Mouse (Mus musculus) left cerebral cortex, adult 11 months (tissue): ENCODE measurements around the gene Fgf15.
"Not testable (repeated sequence)": the region's sequence is repeated elsewhere in the genome, so short reads cannot be mapped to it uniquely, and the experiment has no call there.

Experiments used
- DNase-seq: peaks from one replicate; pipeline ENCODE4 v3.0.0; 2022; ENCODE audit warnings: low spot score

The Fgf15 gene

DNA sequence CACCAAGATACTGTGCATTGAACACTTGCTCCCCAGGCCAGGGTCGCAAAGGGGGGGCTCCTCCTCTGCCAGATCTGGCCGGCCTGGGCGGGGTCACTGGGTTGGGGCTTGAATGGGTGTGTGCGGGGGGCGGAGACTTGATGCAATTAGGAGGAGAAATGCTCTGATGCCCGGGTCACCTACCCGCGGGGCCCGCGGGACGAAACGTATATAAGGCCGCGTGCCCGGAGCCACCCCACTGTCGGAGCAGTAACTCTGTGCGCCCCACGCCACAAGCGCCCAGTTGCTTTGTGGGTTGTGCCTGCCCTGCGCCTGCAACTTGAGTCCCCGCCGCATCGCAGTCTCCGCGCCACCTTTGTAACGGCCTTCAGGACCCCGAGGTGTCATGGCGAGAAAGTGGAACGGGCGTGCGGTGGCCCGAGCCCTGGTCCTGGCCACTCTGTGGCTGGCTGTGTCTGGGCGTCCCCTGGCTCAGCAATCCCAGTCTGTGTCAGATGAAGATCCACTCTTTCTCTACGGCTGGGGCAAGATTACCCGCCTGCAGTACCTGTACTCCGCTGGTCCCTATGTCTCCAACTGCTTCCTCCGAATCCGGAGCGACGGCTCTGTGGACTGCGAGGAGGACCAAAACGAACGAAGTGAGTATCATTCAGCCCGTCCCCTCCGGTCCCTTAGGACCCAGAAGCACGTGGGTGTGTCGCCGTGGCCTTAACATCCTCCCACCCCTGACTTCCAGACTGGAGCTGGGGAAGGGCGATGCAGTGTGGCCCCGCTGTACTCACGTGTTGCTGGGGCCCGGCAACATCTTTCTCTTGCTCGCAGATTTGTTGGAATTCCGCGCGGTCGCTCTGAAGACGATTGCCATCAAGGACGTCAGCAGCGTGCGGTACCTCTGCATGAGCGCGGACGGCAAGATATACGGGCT is at the start of gene Fgf15:
TSS of gene Fgf15 (plus strand) at position 238 of the 925 bp plus-strand sequence.
- no peak for DNase-seq

DNA sequence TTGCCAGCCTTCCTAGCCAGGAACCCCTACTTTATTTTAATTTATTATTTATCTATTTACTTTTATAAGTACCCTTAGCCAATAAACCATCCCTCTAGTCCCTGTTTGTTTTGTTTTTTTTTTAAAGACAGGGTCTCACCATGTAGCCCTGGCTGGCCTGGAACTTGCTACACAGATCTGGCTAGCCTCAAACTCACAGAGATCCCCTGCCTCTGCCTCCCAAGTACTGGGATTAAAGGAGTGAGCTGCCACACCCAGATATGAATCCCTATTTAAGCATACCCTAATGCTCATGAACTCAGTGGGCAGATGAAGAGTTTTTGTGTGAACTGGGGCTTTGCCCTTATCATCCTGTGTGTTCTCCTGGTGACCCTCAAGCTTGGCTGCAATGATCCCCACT is 49.3 kb upstream of the Fgf15 start, which contains the start of gene Fgf4:
TSS of gene Fgf4 (plus strand) at position 301 of the 400 bp plus-strand sequence.
- DNase-seq, result no peak

DNA sequence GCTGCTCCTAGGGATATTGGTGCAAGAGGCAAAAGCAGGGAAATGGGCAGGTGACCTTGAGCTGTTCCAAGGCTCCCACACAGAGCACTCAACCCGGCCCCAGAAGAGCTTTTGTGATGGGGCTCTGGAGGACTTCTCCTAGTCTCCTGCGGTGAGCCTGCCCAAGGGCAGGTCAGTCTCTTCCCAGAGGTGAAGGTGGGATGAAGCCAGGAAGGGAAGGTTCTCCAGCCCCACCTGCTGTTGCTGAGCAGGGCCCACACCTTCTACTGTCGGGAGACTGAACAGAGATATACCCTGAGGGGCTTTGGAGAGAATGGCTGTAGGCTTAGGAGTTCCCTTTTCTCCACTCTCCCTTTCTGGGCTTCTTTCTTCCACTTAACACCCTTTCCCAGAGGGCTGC is 45.0 kb upstream of the Fgf15 start:
- DNase-seq, result no peak

DNA sequence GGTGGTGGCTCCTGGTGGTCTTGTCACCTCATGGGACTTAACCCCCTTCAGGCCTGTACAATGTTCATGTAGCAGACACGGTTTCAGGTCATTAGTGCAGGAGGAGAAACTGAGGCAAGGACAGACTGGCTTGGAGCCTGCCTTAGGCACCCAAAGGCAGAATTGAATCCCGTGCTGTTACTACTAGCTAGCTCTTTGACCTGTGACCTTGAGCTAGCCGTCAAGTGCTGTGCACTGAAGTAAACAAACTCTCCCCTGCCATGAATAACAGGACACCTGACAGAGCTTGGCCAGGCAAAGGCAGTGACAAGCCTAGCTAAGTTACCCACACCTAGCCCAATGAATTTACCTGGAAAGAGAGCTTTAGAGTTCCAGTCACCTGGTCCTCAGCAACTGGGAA is 41.4 kb upstream of the Fgf15 start:
- no peak for DNase-seq

DNA sequence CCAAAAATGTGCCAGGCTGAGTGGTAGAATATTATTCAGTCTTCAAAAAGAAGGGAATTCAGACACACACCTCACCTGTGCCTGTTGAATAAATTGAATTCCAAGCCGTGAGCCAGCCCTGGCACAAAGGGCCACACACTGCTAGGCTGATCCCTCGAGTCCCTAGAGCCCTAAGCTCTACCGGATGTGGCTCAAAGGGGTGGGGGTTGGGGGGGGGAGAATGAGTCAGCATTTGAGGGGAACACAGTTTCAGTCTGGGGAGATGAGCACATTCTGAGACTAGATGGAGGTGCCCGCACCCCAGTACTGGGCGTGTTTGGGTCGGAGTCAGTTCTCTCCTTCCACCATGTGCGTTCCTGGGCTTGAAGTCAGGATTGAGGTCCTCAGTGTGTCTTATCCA is 39.2 kb upstream of the Fgf15 start:
- DNase-seq, result no peak

DNA sequence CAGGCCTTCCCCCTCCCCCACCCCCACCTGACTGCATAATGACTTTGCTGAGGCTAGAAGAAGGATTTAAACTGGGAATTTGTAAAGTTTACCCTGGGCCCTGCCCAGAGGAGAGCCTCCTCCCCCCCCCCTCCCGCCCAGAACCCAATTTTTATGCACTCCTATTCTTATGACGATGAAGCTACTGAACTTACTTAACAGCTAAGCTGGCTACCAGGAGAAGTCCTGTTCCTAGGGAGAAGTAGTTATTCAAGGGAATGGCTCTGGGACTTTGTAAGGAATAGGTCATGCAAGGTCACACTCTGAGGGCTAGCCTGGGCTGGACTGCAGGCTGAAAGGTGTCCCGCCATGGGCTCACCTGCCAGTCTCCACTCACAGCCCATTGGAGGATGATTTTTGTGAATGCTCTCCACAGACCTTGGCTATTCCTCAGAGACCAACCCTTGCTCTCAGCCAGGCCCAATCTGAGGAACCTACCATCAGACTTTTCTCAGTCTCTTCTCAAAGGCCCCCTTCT is 38.4 kb upstream of the Fgf15 start:
- DNase-seq, result no peak

DNA sequence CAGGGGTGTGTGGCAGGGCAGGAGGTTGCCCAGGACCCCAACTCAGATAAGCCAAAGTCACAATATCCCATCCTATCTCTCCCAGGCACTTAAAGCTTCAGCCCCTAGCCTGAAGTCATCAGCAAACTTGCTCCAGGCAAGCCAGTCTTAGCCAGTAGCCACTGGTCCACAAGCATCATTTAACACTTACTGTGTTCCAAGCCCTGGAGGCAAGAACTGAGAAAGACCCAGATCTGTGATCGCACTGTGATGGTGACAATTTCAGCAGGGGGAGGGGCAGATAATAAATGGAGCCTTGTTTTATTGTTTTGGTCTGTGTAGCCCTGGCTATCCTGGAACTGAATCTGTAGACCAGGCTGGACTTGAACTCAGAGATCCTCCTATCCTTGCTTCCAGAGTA is 37.6 kb upstream of the Fgf15 start:
- DNase-seq, result no peak

DNA sequence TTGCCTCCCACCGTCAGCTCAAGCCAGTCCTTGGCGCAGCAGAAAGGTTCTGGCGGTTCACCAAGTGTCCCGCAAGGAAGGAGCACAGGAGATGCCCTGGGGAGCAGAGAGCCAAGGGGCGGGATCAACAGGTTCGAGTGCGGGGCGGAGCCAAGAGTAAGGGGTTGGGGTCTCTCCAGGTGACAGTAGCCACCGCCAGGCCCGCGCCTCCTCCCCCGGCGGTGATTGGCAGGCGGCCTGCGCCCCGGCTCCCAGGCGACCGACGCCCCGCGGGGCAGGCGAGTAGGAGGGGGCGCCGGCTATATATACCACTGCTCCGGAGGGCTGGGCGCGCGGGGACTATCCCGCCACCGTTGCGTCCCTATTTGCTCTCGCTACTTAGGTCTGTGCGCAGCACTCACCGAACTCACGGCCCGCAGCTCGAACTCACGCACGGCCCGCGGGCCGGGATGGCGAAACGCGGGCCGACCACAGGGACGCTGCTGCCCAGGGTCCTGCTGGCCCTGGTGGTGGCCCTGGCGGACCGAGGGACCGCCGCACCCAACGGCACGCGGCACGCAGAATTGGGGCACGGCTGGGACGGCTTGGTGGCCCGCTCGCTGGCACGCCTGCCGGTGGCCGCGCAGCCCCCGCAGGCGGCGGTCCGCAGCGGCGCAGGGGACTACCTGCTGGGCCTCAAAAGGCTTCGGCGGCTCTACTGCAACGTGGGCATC is 35.1 kb upstream of the Fgf15 start:
- DNase-seq, result no peak

DNA sequence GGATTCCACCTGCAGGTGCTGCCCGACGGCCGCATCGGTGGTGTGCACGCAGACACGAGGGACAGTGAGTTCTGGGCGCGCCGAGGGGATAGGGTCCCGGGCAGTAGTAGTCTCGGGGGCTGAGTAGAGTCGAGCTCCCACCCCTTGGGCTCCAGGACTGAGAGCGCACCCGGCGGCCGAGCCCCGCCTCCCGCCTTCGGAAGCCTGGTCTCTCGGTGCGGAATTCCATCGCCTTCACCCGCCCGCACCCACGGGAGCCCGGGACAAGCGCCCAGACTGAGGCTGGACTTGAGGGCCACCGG is 34.6 kb upstream of the Fgf15 start:
- no peak for DNase-seq

DNA sequence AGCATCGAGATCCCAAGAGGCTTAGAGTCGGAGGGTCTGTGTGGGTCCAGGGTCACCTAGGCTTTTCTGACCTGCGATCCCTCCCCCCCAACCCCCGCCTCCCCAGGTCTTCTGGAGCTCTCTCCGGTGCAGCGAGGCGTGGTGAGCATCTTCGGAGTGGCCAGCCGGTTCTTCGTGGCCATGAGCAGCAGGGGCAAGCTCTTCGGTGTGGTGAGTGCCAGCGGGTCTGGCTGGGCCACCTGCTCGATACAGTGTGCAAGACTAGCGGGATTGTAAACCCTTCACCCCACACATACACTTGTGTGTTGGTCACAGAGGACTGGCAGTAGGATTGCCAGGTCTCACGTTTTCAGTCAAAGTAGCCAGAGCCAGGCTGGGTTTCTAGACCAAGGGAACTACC is 34.2 kb upstream of the Fgf15 start:
- no peak for DNase-seq

DNA sequence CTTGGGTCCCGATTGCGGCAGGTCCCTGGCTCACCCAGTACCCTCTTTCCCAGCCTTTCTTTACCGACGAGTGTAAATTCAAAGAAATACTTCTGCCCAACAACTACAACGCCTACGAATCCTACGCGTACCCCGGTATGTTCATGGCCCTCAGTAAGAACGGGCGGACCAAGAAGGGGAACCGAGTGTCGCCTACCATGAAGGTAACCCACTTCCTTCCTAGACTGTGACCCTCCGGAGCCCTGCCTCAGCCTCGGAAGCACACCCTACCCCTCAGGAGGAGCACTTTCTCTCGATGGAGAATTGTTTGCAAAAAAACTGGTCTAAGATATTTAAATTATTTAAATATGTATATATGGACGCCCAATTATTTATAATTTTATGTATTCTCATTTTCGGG is 33.6 kb upstream of the Fgf15 start:
- no peak for DNase-seq

DNA sequence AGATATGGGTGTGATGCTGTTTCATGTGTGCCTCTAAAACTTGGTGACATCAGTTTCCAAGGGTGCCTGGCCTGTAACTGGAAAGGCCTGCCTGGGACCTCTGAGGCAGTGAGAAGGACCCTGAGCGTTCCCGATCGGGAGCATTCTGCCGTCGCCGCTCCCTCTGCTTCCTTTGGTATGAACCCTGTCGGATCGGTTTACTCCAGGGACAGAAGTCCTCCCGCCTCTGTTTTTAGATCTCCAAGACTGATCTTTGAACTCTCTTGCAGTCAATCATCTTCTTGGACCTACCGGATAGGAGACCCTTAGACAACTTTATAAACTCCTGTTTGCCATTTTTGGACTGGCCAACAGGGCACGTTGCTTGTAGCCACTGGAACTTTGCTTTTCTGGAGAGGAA is 33.1 kb upstream of the Fgf15 start:
- DNase-seq, result no peak

DNA sequence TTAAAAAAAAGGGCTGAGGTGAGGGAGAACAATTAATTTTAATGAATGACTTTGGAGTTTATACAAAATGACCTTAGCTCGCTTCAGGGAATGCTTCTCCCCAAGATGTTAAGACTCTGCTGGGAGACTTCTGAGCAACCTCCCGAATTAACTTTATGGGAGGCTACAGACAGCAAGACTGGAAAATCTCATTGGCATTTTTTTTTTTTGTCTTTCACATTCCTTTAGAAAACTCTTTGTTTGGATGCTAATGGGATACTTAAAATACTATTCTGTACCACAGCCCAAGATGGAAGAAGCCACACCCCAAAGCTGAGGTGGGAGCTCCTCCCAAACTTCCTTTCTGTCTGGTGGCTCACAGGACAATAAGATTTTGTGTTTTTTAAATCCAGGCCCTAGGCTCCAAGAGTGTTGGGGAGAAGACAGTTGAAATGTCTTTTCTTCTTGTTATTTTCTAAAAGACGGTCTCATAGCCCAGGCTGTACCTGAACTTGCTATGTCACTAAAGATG is 32.1 kb upstream of the Fgf15 start:
- no peak for DNase-seq

DNA sequence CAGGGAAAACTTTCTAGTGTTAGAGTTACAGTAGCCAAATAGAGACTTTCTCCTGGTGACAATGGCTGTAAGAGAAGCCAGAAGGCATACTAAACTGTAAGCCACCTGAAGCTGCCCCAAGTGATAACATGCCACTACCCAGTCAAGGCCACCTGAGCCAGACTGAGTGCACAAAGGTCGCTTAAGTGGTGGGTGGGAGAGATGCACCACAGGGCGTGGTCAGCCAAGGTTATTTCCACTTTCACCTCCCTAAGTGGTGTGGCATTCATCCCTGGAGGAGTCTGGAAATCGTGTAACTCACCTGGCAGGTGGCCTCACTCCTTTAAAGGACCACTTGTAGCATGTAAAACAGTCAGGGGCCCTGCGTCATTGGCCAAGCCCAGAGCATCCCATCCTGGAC is 29.2 kb upstream of the Fgf15 start:
- no peak for DNase-seq

DNA sequence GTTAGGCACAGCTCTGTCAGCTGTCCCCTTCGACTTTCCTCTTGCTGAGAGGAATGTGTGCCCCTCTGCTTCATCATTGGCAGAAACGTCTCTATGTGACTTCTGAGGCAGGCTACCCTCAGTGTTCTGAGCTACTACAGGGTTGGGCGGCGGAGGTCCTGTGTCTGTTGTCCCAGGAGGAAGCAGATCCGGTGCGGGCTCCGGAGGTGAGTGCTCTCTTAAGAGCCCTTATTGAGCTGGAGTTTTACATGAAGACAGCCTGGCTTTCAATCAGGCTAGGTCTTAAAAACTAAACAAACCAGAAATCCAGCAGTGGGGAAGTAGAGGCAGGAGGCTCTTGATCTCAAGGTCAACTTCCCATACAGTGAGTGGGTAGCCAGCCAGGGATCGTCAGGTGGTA is 28.7 kb upstream of the Fgf15 start:
- no peak for DNase-seq

DNA sequence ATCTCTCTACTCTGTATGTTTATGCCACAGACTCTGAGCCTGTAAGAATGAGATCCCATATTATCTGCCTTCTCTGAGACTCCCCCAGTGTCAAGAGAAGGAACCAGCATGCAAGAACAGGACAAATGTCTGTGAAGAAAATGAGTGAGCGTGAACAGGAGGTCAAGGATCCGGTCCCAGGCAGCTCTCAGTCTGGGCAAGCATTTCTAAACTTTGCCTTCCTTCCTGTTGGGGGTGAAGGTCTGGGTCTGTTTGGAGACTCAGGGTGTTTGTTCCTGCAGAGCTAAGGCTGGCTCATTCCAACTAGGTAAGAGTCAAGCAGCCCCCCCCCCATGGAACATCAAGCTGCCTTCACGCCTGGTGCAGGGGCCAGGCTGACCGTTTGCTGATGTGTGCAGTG is 23.9 kb upstream of the Fgf15 start:
- DNase-seq, result no peak

DNA sequence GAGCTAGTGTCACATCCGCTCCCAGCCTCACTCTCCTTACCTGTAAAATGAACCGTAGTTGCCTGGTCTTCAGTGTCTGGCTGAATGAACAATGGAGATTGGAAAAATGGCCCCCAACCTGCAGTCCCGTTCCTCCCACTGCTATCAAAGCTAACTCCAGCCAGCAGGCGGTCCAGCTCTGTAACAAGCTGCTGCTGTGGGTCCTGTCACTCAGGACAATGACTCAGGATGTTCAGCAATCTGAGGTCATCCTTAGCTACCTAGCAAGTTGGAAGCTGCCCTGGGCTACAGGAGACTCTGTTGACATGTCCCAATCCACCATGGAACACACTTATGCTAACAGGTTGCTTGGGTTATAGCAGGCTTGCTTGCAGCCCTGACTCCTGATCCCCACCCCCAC is 23.2 kb upstream of the Fgf15 start:
- no peak for DNase-seq

DNA sequence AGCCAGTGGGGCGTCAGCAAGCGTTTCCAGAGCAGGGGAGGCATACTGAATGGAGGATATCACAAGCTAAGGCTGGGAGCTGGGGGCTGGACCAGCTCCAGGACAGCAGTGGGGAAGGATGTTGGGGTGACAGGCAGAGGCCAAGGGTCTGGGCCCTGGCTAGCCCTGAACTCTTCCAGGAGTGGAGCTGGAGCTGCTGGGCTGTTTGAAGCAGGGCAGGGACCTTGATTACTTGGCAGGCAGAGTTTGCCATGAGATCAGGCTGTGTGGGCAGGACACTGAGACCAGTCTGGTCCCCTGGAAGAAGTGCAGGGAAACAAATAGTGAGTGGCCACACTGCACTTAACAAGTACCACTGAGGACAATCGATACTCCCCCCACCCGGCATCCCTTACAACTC is 22.1 kb upstream of the Fgf15 start:
- DNase-seq, result no peak

DNA sequence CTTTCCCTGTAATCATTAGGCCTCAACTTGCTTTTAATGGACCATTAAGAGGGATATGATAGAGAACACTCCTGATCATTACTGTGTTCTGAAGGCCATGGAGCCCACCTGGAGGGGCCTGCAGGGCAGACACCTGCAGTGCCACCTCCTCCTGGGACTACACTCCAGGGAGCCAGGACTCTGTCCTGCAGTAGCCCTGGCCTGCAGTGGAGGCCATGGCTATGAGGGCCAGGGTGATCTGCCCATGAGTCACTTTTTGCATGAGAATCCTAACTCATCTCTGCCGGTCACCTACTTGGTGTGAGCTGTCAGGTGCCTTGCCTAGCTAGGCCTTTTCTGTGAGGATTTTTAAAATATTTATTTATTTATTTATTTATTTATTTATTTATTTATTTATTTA is 17.9 kb upstream of the Fgf15 start:
- DNase-seq, result no peak

DNA sequence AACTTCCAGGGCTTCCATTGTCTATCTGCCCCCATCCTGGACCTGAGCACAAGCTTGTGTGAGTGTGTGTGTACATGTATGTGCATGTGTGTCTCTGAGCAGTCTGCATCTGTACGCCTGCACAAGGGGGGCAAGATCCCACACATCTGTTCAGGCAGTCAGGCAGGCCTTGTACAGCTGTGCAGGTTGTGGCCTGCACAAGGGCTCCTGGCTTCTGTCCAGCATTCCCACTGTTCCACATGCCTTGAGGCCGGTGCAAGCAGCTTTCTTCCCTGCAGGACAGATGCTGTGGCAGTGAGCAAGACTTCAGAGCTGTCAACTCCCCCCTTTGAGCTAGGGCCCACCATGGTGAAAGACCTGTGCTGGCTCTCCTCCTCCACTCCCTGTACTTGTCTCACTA is 13.2 kb upstream of the Fgf15 start:
- no peak for DNase-seq

DNA sequence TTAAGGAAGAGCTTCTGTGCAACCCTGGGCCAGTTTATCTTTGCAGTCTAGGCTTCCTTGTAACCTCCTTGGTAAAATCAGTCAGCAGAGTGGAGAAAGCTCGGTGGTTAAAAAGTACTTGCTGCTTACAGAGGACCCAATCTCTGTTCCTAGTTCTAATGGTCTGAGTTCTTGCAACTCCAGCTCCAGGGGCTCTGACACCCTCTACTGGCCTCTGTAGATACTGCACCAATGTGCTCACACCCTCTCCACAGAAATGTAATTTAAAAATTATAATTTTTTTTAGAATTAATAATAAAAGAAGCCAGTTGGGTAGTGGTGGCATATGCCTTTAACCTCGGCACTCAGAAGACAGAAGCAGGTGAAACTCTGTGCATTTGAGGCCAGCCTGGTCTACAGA is 8.7 kb upstream of the Fgf15 start:
- DNase-seq, result no peak

DNA sequence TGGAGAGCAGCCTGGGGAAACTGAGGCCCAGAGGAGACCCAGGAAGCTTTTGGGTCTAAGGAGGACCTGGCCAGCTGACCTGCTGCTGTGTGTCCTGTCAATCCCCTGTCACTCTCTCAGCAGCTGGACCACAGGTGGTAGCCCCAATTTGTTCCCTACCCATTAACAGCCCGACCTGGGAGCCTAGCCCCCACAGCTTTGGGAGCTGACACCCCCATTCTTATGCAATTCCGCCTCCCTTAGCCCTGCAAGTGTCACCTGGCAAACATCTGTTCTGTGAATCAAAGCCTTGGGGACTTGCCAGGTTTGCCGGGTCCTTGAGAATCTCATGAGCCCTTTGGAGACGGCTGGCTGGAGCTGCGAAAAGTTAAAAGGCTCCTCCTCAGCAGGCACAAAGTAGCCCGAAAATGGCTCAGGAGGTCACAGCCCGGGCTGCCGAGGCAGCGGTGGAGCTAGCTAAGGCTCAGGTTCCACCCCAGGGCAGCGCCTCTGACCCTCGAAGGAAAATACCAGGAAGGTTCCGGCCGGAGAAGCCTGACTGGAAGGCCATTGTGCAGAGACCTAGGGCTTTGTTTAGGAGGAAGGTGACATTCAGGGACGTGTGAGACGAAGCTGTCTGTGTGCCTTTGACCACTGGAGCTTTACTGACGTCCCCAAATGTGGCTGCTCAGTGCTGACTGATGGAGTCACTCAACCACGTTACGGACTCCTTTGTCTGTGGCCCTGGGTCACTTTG is 7.6 kb upstream of the Fgf15 start:
- no peak for DNase-seq

DNA sequence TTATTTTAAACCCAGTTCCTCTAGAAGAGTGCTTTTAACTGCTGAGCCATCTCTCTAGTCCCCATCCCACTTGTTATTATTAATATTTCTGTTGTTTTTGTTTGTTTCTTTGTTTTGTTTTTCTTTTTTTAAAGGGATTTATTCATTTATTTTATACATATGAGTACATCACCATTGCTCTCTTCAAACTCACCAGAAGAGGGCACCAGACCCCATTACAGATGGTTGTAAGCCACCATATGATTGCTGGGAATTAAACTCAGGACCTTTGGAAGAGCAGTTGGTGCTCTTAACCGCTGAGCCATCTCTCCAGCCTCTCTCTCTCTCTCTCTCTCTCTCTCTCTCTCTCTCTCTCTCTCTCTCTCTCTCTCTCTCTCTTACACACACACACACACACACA is 5.7 kb upstream of the Fgf15 start:
- DNase-seq, result not testable (repeated sequence)
